Mouse (Mus musculus) embryonic facial prominence, embryonic 15.5 days (tissue): Measurements from ENCODE around the gene Vtcn1. TPM values are rescaled to one million over a fixed set of nuclear protein-coding genes. Genes with fewer than 3 reads are reported as not detected.

ENCODE experiments used
- ATAC-seq: fragments of 200-750 bp; cut with Nextera tagmentation; 2 replicates; pipeline ENCODE4 v1.8.0; 2017; ENCODE audit warnings: low read depth, moderate TSS enrichment; ENCODE audit not compliant: insufficient number of reproducible peaks, low FRiP score, low TSS enrichment
- H3K27ac ChIP-seq: fragments of 300-500 bp; sonication (generic); replicated peaks from 2 replicates; pipeline ENCODE4 v1.5.1; 2015; ENCODE audit warnings: mild to moderate bottlenecking, inconsistent platforms
- H3K27me3 ChIP-seq: fragments of 300-500 bp; sonication (generic); 2 replicates; pipeline ENCODE4 v1.6.1; 2015; ENCODE audit warnings: inconsistent platforms
- H3K36me3 ChIP-seq: fragments of 300-500 bp; sonication (generic); 2 replicates; pipeline ENCODE4 v1.6.1; 2015; ENCODE audit warnings: mild to moderate bottlenecking, inconsistent platforms
- H3K4me1 ChIP-seq: fragments of 300-500 bp; sonication (generic); 2 replicates; pipeline ENCODE4 v1.6.1; 2015; ENCODE audit warnings: inconsistent platforms
- H3K4me2 ChIP-seq: fragments of 300-500 bp; sonication (generic); replicated peaks from 2 replicates; pipeline ENCODE4 v1.6.1; 2015; ENCODE audit warnings: mild to moderate bottlenecking, inconsistent platforms
- H3K4me3 ChIP-seq: fragments of 300-500 bp; sonication (generic); replicated peaks from 2 replicates; pipeline ENCODE4 v1.5.1; 2015; ENCODE audit warnings: mild to moderate bottlenecking, inconsistent platforms
- H3K9ac ChIP-seq: fragments of 300-500 bp; sonication (generic); 2 replicates; pipeline ENCODE4 v1.6.1; 2015; ENCODE audit warnings: inconsistent platforms
- H3K9me3 ChIP-seq: fragments of 300-500 bp; sonication (generic); replicated peaks from 2 replicates; pipeline ENCODE4 v1.6.1; 2016; ENCODE audit warnings: inconsistent platforms
- WGBS: fragments of 180-500 bp; shearing (Covaris S2); methylation state at CpG from one replicate; pipeline ENCODE4 v1.1.7; 2015; 5-methylcytosine and 5-hydroxymethylcytosine counted together
- polyA plus RNA-seq: library from polyadenylated mRNA; unstranded; fragments of >200 nt; fragmentation: Nextera tagmentation; extraction: Ambion mirVana; gene quantifications from 2 replicates; pipeline ENCODE4 v1.2.1, GENCODE M21; 2015

The Vtcn1 gene
- polyA plus RNA-seq, 1 experiment from 2014 or later = 0.80 TPM

DNA sequence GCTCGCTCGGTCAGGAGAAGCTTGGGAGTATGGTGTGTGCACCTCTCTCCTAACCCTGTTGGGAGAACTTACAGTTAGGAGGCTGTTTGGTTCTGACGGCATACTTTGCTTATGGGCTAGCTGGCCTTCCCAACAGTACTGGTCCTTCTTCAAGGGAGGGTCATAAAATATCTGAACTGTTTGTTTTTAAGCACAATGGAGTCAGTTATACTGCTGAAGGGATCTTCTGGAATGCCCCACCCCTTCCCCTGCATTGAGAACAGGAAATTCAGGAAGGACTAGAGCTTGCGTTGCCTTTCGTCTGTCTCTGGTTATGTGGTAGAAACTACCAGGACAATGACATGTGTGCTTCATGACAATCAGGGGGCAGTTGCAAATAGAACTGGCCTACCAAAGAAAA, 31.9 kb downstream of the Vtcn1 start:
- peak overlapping the region; percentile 30; the same call in 1 of the 2 replicates for H3K27ac ChIP-seq

DNA sequence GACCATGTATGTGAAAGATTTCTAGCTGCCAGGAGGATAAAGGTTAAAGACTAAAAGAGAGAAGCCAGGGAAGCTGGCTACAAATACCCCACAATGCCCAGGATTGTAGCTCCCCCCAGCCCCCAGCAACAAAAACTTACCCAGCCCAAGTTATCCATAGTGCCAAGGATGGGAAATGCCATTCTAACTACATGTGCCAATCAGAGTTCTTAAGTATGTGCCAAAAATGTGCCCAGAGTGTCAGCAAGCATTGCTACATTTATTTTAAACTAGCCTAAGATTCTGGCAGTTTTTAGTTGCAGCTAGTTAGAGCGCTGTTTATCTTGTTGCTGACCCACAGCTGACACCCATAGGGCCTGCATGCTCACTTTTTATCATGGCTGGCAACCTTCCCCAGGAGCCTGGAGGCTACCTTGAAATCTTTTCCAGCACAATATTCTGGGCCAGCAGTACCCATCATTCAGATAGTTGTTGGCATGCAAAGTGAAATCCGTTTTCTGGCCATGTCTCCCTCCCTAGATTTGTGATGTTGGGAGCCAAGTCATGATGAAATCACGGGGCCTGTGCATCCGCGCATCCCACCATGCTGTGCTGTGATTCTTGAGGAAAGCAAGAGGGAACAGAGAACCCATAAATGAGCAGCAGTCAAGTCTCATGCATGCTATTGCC, 33.2 kb downstream of the Vtcn1 start:
- Histone ChIP-seq H3K4me2 (no peak overlapping the region), H3K9me3 (no peaks in the 10 kb centered on the region), H3K36me3 (no peaks in the 10 kb centered on the region), H3K27ac (no peak overlapping the region; the same call in 1 of the 2 replicates), H3K27me3 (no peaks in the 10 kb centered on the region), H3K4me3 (no peak overlapping the region), H3K4me1 (peaks cover 25% of the 10 kb centered on the region; the same call in 1 of the 2 replicates), H3K9ac (no peak overlapping the region)
- WGBS = 76% methylated on average over 5 of the region's 5 CpGs
- ATAC-seq = no peak

More for the DNA sequence above, 31.9 kb downstream of the Vtcn1 start:
- 64% methylated on average over 5 of the region's 5 CpGs for WGBS
- Histone ChIP-seq H3K36me3 (no peaks in the 10 kb centered on the region), H3K9me3 (no peaks in the 10 kb centered on the region), H3K27me3 (no peaks in the 10 kb centered on the region), H3K9ac (no peak overlapping the region), H3K4me2 (no peak overlapping the region), H3K4me3 (no peak overlapping the region), H3K4me1 (peaks cover 25% of the 10 kb centered on the region; the same call in 1 of the 2 replicates)
- no peak for ATAC-seq

DNA sequence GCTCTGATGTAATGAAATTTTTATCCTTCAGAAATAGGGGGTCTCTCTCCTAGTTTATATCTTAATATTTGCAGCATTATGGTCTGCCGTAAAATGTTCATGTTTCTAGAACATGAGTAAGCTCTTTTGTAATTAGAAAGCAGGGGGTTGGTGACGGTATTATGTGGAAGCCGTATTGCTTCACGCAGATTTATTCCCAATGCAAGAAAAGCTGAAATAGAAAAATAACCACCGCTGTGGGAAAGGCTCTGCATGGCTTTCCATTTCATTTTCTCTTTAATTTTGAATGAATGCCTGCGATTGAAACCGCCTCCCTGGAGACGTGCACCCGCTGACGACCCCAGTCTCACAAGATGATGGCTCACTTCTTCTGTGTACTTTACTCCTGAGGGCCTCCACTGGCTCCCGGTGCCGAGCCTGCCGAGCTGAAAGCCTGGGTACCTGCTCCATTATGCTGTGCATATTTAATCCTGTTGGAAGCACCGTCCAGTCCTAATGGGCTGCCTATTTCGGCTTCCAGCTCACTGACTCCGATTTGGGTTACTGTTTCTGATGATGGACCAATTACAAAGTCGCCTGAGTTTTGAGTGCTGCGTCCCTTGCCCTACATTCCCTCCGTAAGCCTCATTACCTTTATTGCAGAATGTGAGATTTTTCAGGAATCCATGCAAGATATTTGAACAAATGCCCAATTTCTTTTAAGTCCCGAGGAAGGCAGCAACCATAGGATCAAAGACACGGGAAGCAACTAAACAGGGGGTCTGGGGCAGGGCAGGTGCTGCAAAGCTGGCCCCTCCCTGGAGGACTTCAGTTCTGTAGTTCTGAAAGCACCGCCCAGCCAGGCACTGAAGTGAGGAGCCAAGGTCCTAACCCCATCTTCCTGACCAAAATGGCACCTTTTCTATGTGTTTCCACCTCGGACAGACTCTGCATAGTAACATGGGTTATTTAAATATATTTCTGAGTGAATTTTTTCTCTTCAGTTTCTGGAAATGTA, 36.3 kb downstream of the Vtcn1 start:
- no peak overlapping the region for H3K9ac ChIP-seq
- H3K4me1 ChIP-seq = peaks cover 19% of the 10 kb centered on the region; the same call in 1 of the 2 replicates
- no peak overlapping the region for H3K4me2 ChIP-seq
- H3K4me3 ChIP-seq = no peak overlapping the region
- H3K27me3 ChIP-seq = no peaks in the 10 kb centered on the region
- no peak for ATAC-seq
- no peak overlapping the region for H3K27ac ChIP-seq
- no peaks in the 10 kb centered on the region for H3K9me3 ChIP-seq
- WGBS = 74% methylated on average over 23 of the region's 23 CpGs
- no peaks in the 10 kb centered on the region for H3K36me3 ChIP-seq

DNA sequence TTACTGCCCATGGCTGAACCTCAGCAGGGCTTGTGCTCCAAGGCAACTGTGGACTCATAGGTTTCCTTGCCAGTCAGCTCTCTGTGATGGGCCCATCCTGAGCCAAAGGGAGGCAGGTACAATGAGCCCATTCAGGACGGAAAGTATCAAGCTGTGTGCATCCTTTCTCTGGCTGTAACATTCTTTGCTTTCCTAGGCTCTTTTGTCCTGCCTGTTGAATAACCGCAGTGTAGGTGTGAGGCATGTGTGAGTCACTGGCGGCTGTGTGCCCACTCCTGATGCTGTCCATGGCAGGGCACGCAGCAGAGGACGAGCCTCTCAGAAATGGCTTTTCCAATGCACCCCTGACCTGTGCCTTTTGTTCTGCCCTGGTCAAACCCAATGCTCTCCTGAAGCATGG, 41.7 kb downstream of the Vtcn1 start:
- 50% methylated on average over 5 of the region's 5 CpGs for WGBS
- Histone ChIP-seq H3K9ac (no peak overlapping the region), H3K36me3 (no peaks in the 10 kb centered on the region), H3K27ac (no peak overlapping the region), H3K9me3 (no peaks in the 10 kb centered on the region), H3K4me1 (0 out of 2 replicates have a peak, but pooled peaks cover under 1% of the 10 kb centered on the region), H3K4me3 (no peak overlapping the region), H3K27me3 (no peaks in the 10 kb centered on the region), H3K4me2 (no peak overlapping the region)
- ATAC-seq = no peak

DNA sequence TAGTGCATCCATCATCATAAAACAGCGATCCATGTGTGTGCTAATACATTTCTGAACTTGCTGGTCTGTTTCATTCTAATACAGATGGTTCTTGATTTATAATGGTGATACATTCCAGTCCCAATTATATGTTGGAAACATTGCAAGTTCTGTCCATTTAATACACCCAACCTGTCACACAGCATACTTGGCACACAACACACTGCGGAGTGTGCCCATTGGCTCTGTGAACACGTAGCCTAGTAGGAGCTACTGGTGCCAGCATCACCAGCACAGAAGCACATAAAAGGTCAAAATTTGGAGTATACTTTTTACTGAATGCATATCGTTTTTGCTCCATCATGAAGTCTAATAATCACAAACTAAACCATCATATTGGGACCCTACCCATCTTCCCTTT, 51.8 kb downstream of the Vtcn1 start:
- H3K4me2 ChIP-seq = no peak overlapping the region
- H3K4me1 ChIP-seq = no peaks in the 10 kb centered on the region
- H3K27me3 ChIP-seq = no peaks in the 10 kb centered on the region
- H3K9ac ChIP-seq = no peak overlapping the region
- no peak overlapping the region for H3K27ac ChIP-seq
- H3K36me3 ChIP-seq = no peaks in the 10 kb centered on the region
- no peak overlapping the region for H3K4me3 ChIP-seq
- no peaks in the 10 kb centered on the region for H3K9me3 ChIP-seq
- 75% methylated on average over 4 of the region's 4 CpGs for WGBS
- no peak for ATAC-seq

DNA sequence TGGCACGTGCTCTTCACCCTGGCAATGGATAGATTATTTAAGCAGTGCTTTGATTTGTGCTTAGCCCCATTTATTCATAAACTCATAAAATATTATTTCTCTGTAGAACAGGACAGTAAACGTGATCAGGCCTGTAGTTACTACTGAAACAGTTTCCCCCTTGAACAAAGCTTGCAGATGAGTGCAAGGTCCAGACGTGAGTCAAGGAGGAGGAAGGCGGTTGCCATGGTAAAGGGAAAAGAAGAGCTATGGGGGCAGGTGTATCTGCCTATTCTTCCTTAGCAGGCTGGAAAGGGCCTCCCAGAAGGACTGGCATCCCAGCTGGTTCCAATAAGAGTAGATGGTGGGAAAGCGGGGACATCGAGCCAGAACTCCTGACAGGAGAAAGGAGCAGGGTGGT, 56.1 kb downstream of the Vtcn1 start:
- Histone ChIP-seq H3K4me1 (no peaks in the 10 kb centered on the region), H3K9me3 (no peaks in the 10 kb centered on the region), H3K4me3 (no peak overlapping the region), H3K9ac (no peak overlapping the region), H3K4me2 (no peak overlapping the region), H3K36me3 (no peaks in the 10 kb centered on the region), H3K27ac (no peak overlapping the region), H3K27me3 (no peaks in the 10 kb centered on the region)
- no peak for ATAC-seq
- WGBS = 59% methylated on average over 6 of the region's 6 CpGs

DNA sequence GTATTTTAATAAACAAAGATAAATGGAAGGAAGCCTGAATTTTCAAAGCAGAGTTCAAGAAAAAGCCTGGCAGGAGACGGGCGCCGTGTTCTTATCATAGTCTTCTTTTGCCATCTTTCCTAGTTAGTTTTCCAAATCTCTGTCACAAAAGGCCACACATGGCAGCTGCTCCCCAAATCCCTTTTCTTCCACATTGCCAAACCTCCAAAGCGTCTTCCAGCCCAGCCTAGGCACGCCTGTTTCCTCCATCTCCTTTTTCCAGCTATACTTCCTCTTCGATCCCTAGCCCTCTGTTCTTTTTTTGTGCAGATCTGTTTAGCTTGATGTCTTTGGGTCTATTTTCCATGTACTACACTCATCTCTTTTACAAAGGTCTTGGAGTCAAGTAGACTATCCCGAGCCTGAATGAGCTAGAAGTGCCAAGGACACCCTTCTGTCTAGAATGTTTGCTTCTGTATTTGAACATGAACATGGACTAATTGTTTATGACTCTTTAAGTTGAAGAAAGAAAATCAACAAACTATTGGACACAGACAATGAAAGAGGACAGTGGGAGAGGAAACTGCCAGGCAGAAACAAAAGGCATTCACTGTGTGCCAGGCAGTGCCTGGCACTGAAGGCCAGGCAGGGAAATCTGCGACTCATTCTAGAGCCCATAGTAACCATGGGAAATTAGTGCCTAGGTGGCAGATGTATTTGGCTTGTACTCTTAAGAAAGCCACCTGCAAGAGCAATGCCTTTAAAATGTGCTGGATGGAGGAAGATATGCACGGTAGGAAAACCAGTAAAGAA, 56.8 kb downstream of the Vtcn1 start:
- Histone ChIP-seq H3K9me3 (no peaks in the 10 kb centered on the region), H3K27me3 (no peaks in the 10 kb centered on the region), H3K9ac (no peak overlapping the region), H3K4me1 (no peaks in the 10 kb centered on the region), H3K4me3 (no peak overlapping the region), H3K36me3 (no peaks in the 10 kb centered on the region), H3K4me2 (no peak overlapping the region), H3K27ac (no peak overlapping the region)
- WGBS = 88% methylated on average over 9 of the region's 9 CpGs
- no peak for ATAC-seq

DNA sequence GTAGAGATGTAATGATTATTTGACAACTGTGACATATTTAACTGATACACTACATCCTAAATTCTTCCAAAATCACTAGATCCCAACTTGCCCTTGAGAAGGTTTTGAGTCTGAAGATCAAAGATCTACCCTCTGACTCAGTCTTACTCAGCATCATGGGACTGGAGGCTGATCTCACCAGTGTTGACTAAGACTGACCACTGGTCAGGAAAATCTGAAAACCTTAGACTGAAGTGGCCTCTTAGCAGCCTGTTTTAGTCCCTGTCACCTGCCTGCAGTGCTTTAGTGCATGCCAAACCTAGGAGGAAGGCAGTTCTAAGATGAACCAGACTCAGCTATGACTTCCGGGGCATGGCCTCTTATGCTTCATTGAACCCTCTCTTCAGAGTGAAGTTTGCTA, 64.0 kb downstream of the Vtcn1 start:
- H3K4me2 ChIP-seq = no peak overlapping the region
- ATAC-seq = no peak
- WGBS = 88% methylated on average over 1 of the region's 1 CpGs

DNA sequence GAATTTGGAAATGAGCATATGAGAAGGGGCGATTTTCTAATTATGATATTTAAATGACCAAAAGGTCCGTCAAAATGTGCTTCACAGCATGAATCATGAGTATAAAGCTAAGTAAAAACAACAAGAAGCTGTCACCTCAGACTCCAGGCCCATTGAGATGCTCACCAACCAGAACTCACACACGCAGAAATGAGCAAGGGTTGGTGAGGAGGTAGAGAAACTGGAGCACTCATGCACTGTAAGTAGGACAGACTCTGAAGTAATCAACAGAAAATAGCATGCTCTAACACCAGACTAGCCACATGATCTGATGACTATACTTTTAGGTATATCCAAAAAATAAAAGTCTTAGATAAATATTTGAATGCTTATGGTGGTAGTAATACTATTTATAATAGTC, 65.1 kb downstream of the Vtcn1 start:
- Histone ChIP-seq H3K36me3 (no peaks in the 10 kb centered on the region), H3K4me2 (no peak overlapping the region), H3K9ac (no peak overlapping the region), H3K27me3 (no peaks in the 10 kb centered on the region), H3K27ac (no peak overlapping the region), H3K9me3 (no peaks in the 10 kb centered on the region), H3K4me1 (no peaks in the 10 kb centered on the region), H3K4me3 (no peak overlapping the region)
- WGBS = 84% methylated on average over 3 of the region's 3 CpGs
- no peak for ATAC-seq

More for the DNA sequence above, 64.0 kb downstream of the Vtcn1 start:
- Histone ChIP-seq H3K27me3 (no peaks in the 10 kb centered on the region), H3K9ac (no peak overlapping the region), H3K4me1 (no peaks in the 10 kb centered on the region), H3K9me3 (no peaks in the 10 kb centered on the region), H3K27ac (no peak overlapping the region), H3K36me3 (no peaks in the 10 kb centered on the region), H3K4me3 (no peak overlapping the region)

DNA sequence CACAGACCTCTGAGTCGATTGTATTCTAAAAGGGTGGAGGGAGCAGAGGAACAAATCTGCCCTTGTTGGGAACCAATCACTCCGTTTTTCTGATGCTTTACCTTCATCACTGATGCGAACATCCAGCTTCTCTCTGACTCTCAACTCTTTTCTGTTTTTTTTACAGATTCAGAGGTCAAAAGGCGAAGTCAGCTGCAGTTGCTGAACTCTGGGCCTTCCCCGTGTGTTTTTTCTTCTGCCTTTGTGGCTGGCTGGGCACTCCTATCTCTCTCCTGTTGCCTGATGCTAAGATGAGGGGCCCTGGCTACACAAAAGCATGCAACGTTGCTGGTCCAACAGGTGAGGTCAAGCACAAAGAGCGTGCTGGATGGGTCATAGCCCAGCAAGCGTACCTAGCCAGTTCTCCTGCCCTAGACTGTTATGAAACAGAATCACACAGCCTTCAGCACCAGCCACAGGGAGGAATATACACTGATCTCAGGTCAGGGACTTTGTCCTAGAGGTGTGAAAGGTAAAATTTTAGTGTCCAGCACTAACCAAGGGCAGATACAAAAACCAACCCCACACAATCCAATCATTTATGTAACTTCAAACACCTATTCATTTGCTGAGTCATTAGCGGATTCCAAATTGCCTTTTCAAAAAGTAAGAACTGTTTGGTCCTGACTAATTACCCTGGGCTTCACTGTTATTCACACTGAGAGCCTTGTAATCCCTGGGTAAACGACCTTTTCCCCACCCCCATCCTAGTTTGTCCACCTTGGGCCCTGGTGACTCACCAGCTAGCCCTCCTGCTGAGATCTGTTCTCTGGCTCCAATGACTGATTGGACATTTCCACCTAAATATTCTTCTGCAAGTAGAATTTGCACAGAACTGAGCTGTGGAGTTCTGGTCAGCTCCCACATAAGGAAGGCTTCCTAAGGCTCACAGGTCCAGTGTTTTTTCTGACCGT, 67.4 kb downstream of the Vtcn1 start:
- Histone ChIP-seq H3K4me3 (no peak overlapping the region), H3K9me3 (no peaks in the 10 kb centered on the region), H3K9ac (no peak overlapping the region), H3K27me3 (no peaks in the 10 kb centered on the region), H3K36me3 (no peaks in the 10 kb centered on the region), H3K4me2 (no peak overlapping the region), H3K27ac (no peak overlapping the region), H3K4me1 (no peaks in the 10 kb centered on the region)
- ATAC-seq = no peak
- 64% methylated on average over 11 of the region's 11 CpGs for WGBS
